Mouse (Mus musculus) myocyte (in vitro differentiated cells): Measurements from ENCODE around the gene Gmcl1. TPM values are rescaled to one million over a fixed set of nuclear protein-coding genes. Genes with fewer than 3 reads are reported as not detected.

Experiments
- H3K27me3 ChIP-seq: one replicate; pipeline ENCODE4 v1.6.1; 2011; ENCODE audit not compliant: control insufficient read depth, insufficient read depth, insufficient read length
- H3K36me3 ChIP-seq: one replicate; pipeline ENCODE4 v1.6.1; 2011; ENCODE audit not compliant: control insufficient read depth, insufficient read depth
- H3K4me2 ChIP-seq: one replicate; pipeline ENCODE4 v1.6.1; 2011; ENCODE audit warnings: low read depth, control low read depth
- H3K4me3 ChIP-seq: one replicate; pipeline ENCODE4 v1.5.1; 2011; ENCODE audit warnings: mild to moderate bottlenecking, control low read depth, moderate library complexity
- H3K79me2 ChIP-seq: one replicate; pipeline ENCODE4 v1.6.1; 2011; ENCODE audit not compliant: control insufficient read depth, insufficient read depth
- H3ac ChIP-seq: one replicate; pipeline ENCODE4 v1.6.1; 2011; ENCODE audit not compliant: control insufficient read depth, insufficient read length
- CEBPB ChIP-seq: IDR thresholded peaks from 2 replicates; pipeline ENCODE4 v1.6.1; 2011; ENCODE audit warnings: mild to moderate bottlenecking, moderate library complexity; ENCODE audit not compliant: poor library complexity, insufficient read depth, severe bottlenecking
- MYOD1 ChIP-seq, 3 experiments: IDR thresholded peaks; one replicate each; pipeline ENCODE4 v1.6.1; 2011; ENCODE audit warnings: control low read depth in 2 of 3, low read depth in 2 of 3, mild to moderate bottlenecking in 2 of 3, moderate library complexity in 1 of 3; ENCODE audit not compliant: insufficient read length in 2 of 3, control insufficient read depth in 1 of 3
- POLR2A ChIP-seq: IDR thresholded peaks from one replicate; pipeline ENCODE4 v1.6.1; 2011; ENCODE audit warnings: low read depth, mild to moderate bottlenecking, control low read depth, moderate library complexity; ENCODE audit not compliant: insufficient read length
- REST ChIP-seq: IDR thresholded peaks from one replicate; pipeline ENCODE4 v1.6.1; 2011; ENCODE audit warnings: mild to moderate bottlenecking, control low read depth, moderate library complexity; ENCODE audit not compliant: insufficient read depth, insufficient read length
- TCF12 ChIP-seq: IDR thresholded peaks from one replicate; pipeline ENCODE4 v1.6.1; 2011; ENCODE audit warnings: mild to moderate bottlenecking, control low read depth; ENCODE audit not compliant: poor library complexity, insufficient read depth, severe bottlenecking
- TCF3 ChIP-seq: IDR thresholded peaks from one replicate; pipeline ENCODE4 v1.6.1; 2011; ENCODE audit warnings: low read depth, control low read depth; ENCODE audit not compliant: insufficient read length
- USF1 ChIP-seq: IDR thresholded peaks from one replicate; pipeline ENCODE4 v1.6.1; 2011; ENCODE audit warnings: low read depth, mild to moderate bottlenecking, control low read depth, moderate library complexity
- polyA plus RNA-seq: library from polyadenylated mRNA; unstranded; fragments of >200 nt; fragmentation: generic; extraction: Trizol; gene quantifications from one replicate; pipeline ENCODE4 v1.2.1, GENCODE M21; 2012; ENCODE audit warnings: missing spikeins

The Gmcl1 gene
- polyA plus RNA-seq, 1 experiment: 5.9 TPM

DNA sequence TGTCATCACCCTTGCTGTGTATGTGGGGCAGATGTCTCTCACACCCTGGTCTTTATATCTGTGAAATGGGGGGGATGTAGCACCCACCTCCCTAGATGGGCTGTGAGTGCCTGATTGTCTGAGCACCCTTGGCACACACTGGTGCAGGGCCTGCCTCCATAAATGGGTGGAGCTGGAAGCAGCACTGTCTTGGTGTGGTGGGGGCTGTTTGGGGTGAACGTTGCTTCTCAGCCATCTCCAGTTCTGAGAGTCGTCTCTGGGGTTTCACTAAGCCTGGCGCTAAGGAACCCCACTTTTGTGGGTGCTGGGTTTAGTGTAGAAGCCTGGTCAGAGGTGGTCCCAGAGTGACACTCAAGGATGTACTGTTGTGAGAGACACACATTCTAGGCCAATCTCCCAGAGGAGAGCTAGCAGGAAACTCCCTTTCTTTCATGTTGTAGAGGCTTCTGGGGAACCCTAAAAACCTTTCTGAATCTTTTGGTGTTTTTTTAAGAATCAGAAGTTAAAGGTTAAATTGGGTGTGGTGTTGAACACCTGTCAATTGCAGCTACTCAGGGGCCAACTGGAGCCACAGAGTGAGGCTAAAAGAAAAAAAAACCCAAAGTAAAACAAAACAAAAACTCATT is 88.3 kb downstream of the Gmcl1 start:
- TF ChIP-seq POLR2A (no peak), USF1 (no peak), REST (no peak), MYOD1 (IDR thresholded peaks at IDR 0.05; ENCODE audit: control insufficient read depth in 1 of 3, insufficient read length in 2 of 3, low read depth in 2 of 3) (no peak), TCF12 (no peak), TCF3 (no peak), CEBPB (no peak)
- no peaks in the 10 kb centered on the region for H3K36me3 ChIP-seq

More for the DNA sequence above, 88.3 kb downstream of the Gmcl1 start:
- H3K27me3 ChIP-seq: no peaks in the 10 kb centered on the region
- no peak overlapping the region for H3ac ChIP-seq
- H3K4me2 ChIP-seq: no peak overlapping the region
- H3K4me3 ChIP-seq: no peak overlapping the region
- no peaks in the 10 kb centered on the region for H3K79me2 ChIP-seq

Other genes with a start within 250 kb of the Gmcl1 start
- gene Pcbp1, start 207.1 kb downstream of the Gmcl1 start, polyA plus RNA-seq: 306 TPM
- 0.34 TPM for gene Asprv1, start 105.2 kb downstream of the Gmcl1 start, polyA plus RNA-seq
- gene Mxd1, start 64.2 kb downstream of the Gmcl1 start, polyA plus RNA-seq: 2.9 TPM
- gene Snrnp27, start 48.9 kb downstream of the Gmcl1 start, polyA plus RNA-seq: 53.8 TPM
- gene Anxa4, start 60.2 kb upstream of the Gmcl1 start, polyA plus RNA-seq: 72.5 TPM
- 11.5 TPM for gene Aak1, start 116.1 kb upstream of the Gmcl1 start, polyA plus RNA-seq